Mouse (Mus musculus): ENCODE measurements at regions not wholly inside any gene's neighbourhood (a gene's known extent, or its start where the extent isn't known, plus 50 kb on each side); places are given as distances from the start of the nearest gene placed in this dataset.

DNA sequence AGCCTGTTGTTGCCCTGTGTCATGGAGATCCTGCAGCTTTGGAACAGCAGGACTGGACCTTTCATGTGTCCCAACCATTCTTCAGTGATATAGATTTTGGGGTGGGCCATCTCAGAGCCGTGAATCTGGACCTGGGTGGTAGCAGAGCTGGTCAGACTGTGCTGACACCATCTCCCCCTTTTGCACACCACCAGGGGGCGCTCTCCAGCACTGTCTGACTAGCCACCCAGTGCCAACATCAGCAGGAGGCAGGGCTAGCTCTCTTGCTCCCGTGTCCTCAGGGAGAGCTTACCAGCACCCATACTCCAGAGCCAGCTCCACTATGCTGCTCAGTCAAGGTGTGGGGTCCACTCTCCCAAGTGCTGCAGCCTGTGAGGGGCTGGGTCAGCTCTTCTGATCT lies 199.8 kb upstream of the Ctbp2 start:
- H3K27ac ChIP-seq (ENCODE audit: control insufficient read depth, low read depth, low read length), result no peak overlapping the region
- H3K9ac ChIP-seq (ENCODE audit: control insufficient read depth, low read depth, low read length, poor library complexity, severe bottlenecking), result no peak overlapping the region
- H3K4me3 ChIP-seq (ENCODE audit: control insufficient read depth in 1 of 2, insufficient read depth in 1 of 2, low read depth in 2 of 2, low read length in 2 of 2), result no peak overlapping the region
- H3K79me2 ChIP-seq (ENCODE audit: control insufficient read depth, insufficient read depth, low read length, poor library complexity), result no peaks in the 10 kb centered on the region
- TF ChIP-seq CHD2 (IDR thresholded peaks at IDR 0.05; ENCODE audit: low read length) (no peak), TCF12 (IDR thresholded peaks at IDR 0.05; ENCODE audit: low read depth, low read length) (no peak), NRF1 (IDR thresholded peaks at IDR 0.05; ENCODE audit: insufficient read depth, low read depth, low read length, poor library complexity, severe bottlenecking) (no peak), RCOR1 (IDR thresholded peaks at IDR 0.05; ENCODE audit: low read depth, low read length) (no peak), MAZ (IDR thresholded peaks at IDR 0.05; ENCODE audit: low read depth, low read length) (no peak), BHLHE40 (IDR thresholded peaks at IDR 0.05; ENCODE audit: borderline replicate concordance, low read depth, low read length) (no peak), POLR2A (IDR thresholded peaks at IDR 0.05; ENCODE audit: control insufficient read depth in 1 of 2, insufficient read depth in 1 of 2, low read depth in 1 of 2, low read length in 2 of 2, poor library complexity in 1 of 2) (no peak), CTCF (IDR thresholded peaks at IDR 0.05 in 2 of 3, conservative IDR thresholded peaks at IDR 0.05 in 1 of 3; ENCODE audit: control insufficient read depth in 1 of 3, insufficient read depth in 1 of 3, low read depth in 2 of 3, low read length in 3 of 3, poor library complexity in 1 of 3, severe bottlenecking in 1 of 3) (no peak), TAL1 (IDR thresholded peaks at IDR 0.05; ENCODE audit: low read length) (no peak), UBTF (IDR thresholded peaks at IDR 0.05; ENCODE audit: borderline replicate concordance, insufficient read depth, low read depth, low read length) (no peak), KAT2A (conservative IDR thresholded peaks at IDR 0.05; ENCODE audit: low read depth, low read length) (no peak), POLR2AphosphoS5 (IDR thresholded peaks at IDR 0.05; ENCODE audit: borderline replicate concordance, low read depth, low read length) (no peak), ELF1 (IDR thresholded peaks at IDR 0.05; ENCODE audit: low read depth, low read length) (no peak)
- no peaks in the 10 kb centered on the region for H3K27me3 ChIP-seq (ENCODE audit: control insufficient read depth in 1 of 2, insufficient read depth in 2 of 2, low read length in 2 of 2)
- DNase-seq (ENCODE audit: low read depth, low spot score), result no peak
- no peaks in the 10 kb centered on the region for H3K9me3 ChIP-seq (replicated peaks; ENCODE audit: insufficient read depth, low read length)
- no peaks in the 10 kb centered on the region for H3K4me1 ChIP-seq (ENCODE audit: control insufficient read depth in 1 of 2, insufficient read depth in 2 of 2, low read length in 2 of 2)
- H3K36me3 ChIP-seq (ENCODE audit: control insufficient read depth in 1 of 2, insufficient read depth in 2 of 2, low read length in 2 of 2), result no peaks in the 10 kb centered on the region

- no peak overlapping the region for H3K9ac ChIP-seq (ENCODE audit: control insufficient read depth, low read depth, low read length, poor library complexity, severe bottlenecking)
Measured at GRCm38 (mm10) chr7:133317511-133317910, 193.4 kb upstream of the Ctbp2 start.

More at GRCm38 (mm10) chr7:133317511-133317910, 193.4 kb upstream of the Ctbp2 start:
- Histone ChIP-seq H3K36me3 (ENCODE audit: control insufficient read depth in 1 of 2, insufficient read depth in 2 of 2, low read length in 2 of 2) (no peaks in the 10 kb centered on the region), H3K79me2 (ENCODE audit: control insufficient read depth, insufficient read depth, low read length, poor library complexity) (no peaks in the 10 kb centered on the region), H3K27me3 (ENCODE audit: control insufficient read depth in 1 of 2, insufficient read depth in 2 of 2, low read length in 2 of 2) (no peaks in the 10 kb centered on the region), H3K9me3 (replicated peaks; ENCODE audit: insufficient read depth, low read length) (no peaks in the 10 kb centered on the region), H3K4me1 (ENCODE audit: control insufficient read depth in 1 of 2, insufficient read depth in 2 of 2, low read length in 2 of 2) (no peaks in the 10 kb centered on the region), H3K27ac (ENCODE audit: control insufficient read depth, low read depth, low read length) (no peak overlapping the region), H3K4me3 (ENCODE audit: control insufficient read depth in 1 of 2, insufficient read depth in 1 of 2, low read depth in 2 of 2, low read length in 2 of 2) (no peak overlapping the region)
- DNase-seq (ENCODE audit: low read depth, low spot score), result no peak
- TF ChIP-seq MYB (IDR thresholded peaks at IDR 0.05; ENCODE audit: low read depth, low read length) (no peak), UBTF (IDR thresholded peaks at IDR 0.05; ENCODE audit: borderline replicate concordance, insufficient read depth, low read depth, low read length) (no peak), ZC3H11A (IDR thresholded peaks at IDR 0.05; ENCODE audit: low read depth, low read length) (no peak), BHLHE40 (IDR thresholded peaks at IDR 0.05; ENCODE audit: borderline replicate concordance, low read depth, low read length) (no peak), SMC3 (IDR thresholded peaks at IDR 0.05; ENCODE audit: low read depth, low read length) (no peak), ZKSCAN1 (IDR thresholded peaks at IDR 0.05; ENCODE audit: low read depth, low read length) (no peak), TCF12 (IDR thresholded peaks at IDR 0.05; ENCODE audit: low read depth, low read length) (no peak), NELFE (IDR thresholded peaks at IDR 0.05; ENCODE audit: low read depth, low read length) (no peak), TAL1 (IDR thresholded peaks at IDR 0.05; ENCODE audit: low read length) (no peak), GABPA (IDR thresholded peaks at IDR 0.05; ENCODE audit: low read depth, low read length) (no peak), GATA1 (IDR thresholded peaks at IDR 0.05; ENCODE audit: low read depth, low read length) (no peak)
